Mouse (Mus musculus): Measurements from ENCODE around the gene Arnt2.

Gene Arnt2

GRCm38 (mm10) chr7:84348145-84348911 lies 61.6 kb downstream of the Arnt2 start:
- in situ Hi-C loops (cut with MboI, MseI), result no loop called here

- in situ Hi-C loops (cut with MboI, MseI), result no loop called here
Observed at GRCm38 (mm10) chr7:84343160-84343559, 66.8 kb downstream of the Arnt2 start.

- in situ Hi-C loops (cut with MboI, MseI), result no loop called here
Observed at GRCm38 (mm10) chr7:84341001-84341400, 69.0 kb downstream of the Arnt2 start.

GRCm38 (mm10) chr7:84339186-84339585 lies 70.8 kb downstream of the Arnt2 start:
- in situ Hi-C loops (cut with MboI, MseI), result no loop called here

GRCm38 (mm10) chr7:84337768-84338167 lies 72.2 kb downstream of the Arnt2 start:
- in situ Hi-C loops (cut with MboI, MseI), result no loop called here

- in situ Hi-C loops (cut with MboI, MseI), result no loop called here
Observed at GRCm38 (mm10) chr7:84336907-84337306, 73.1 kb downstream of the Arnt2 start.

- in situ Hi-C loops (cut with MboI, MseI), result no loop called here
Observed at GRCm38 (mm10) chr7:84336580-84336886, 73.4 kb downstream of the Arnt2 start.

GRCm38 (mm10) chr7:84335766-84336579 lies 74.0 kb downstream of the Arnt2 start:
- in situ Hi-C loops (cut with MboI, MseI), result no loop called here

- in situ Hi-C loops (cut with MboI, MseI), result no loop called here
Observed at GRCm38 (mm10) chr7:84333996-84334395, 76.0 kb downstream of the Arnt2 start.

- in situ Hi-C loops (cut with MboI, MseI), result no loop called here
Observed at GRCm38 (mm10) chr7:84332295-84333168, 77.4 kb downstream of the Arnt2 start.

GRCm38 (mm10) chr7:84329174-84329583 lies 80.8 kb downstream of the Arnt2 start:
- in situ Hi-C loops (cut with MboI, MseI), result no loop called here

GRCm38 (mm10) chr7:84328770-84329169 lies 81.2 kb downstream of the Arnt2 start:
- in situ Hi-C loops (cut with MboI, MseI), result no loop called here

GRCm38 (mm10) chr7:84325570-84326328 lies 84.2 kb downstream of the Arnt2 start:
- in situ Hi-C loops (cut with MboI, MseI), result no loop called here

- in situ Hi-C loops (cut with MboI, MseI), result no loop called here
Observed at GRCm38 (mm10) chr7:84321542-84321941, 88.4 kb downstream of the Arnt2 start.

GRCm38 (mm10) chr7:84315353-84316003 lies 94.5 kb downstream of the Arnt2 start:
- in situ Hi-C loops (cut with MboI, MseI), result no loop called here

- in situ Hi-C loops (cut with MboI, MseI), result no loop called here
Observed at GRCm38 (mm10) chr7:84314742-84315141, 95.2 kb downstream of the Arnt2 start.

- in situ Hi-C loops (cut with MboI, MseI), result no loop called here
Observed at GRCm38 (mm10) chr7:84311624-84312023, 98.4 kb downstream of the Arnt2 start.

- in situ Hi-C loops (cut with MboI, MseI), result no loop called here
Observed at GRCm38 (mm10) chr7:84310909-84311311, 99.1 kb downstream of the Arnt2 start.

- in situ Hi-C loops (cut with MboI, MseI), result no loop called here
Observed at GRCm38 (mm10) chr7:84307329-84307925, 102.5 kb downstream of the Arnt2 start.

GRCm38 (mm10) chr7:84300261-84300660 lies 109.7 kb downstream of the Arnt2 start:
- in situ Hi-C loops (cut with MboI, MseI), result no loop called here
